Mouse (Mus musculus) embryonic stem cell, embryonic (primary cell): Measurements from ENCODE around the gene Gm5105.

ENCODE experiments used
- CTCF ChIA-PET, 4 experiments: fragments of 300-600 bp in 2 of 4; fragments of 350-600 bp in 2 of 4; sonication (Branson Sonifier 250); formaldehyde crosslinking; loops; one replicate each; lab custom pipeline; 2022; ENCODE audit warnings: inconsistent platforms in 2 of 4; lab: Charles Lee
- POLR2A ChIA-PET, 4 experiments: fragments of 300-600 bp in 2 of 4; fragments of 350-600 bp in 2 of 4; sonication (Branson Sonifier 250); formaldehyde crosslinking; loops; one replicate each; lab custom pipeline; 2022; ENCODE audit warnings: antibody characterized with exemption in 4 of 4, inconsistent platforms in 1 of 4; lab: Charles Lee

Gene Gm5105

GRCm38 (mm10) chr3:138067288-138067687 is at the start of gene Gm5105:
Gene Gm5105 (minus strand): TSS chr3:138067388.
- CTCF ChIA-PET = interaction anchor here in 2 of 4 experiments (0.6 to 1.4 kb wide), 2 partner anchors 76 to 516 kb away, joined by 3 to 4 read pairs; no protein-coding TSS in a partner anchor

GRCm38 (mm10) chr3:138116871-138117270 is 49.7 kb upstream of the Gm5105 start:
- POLR2A ChIA-PET = no interaction called here
- CTCF ChIA-PET = interaction anchor here in 1 of 4 experiments (1.7 kb wide), 1 partner anchor 126 kb away, joined by 5 read pairs; no protein-coding TSS in a partner anchor

More at GRCm38 (mm10) chr3:138067288-138067687, at the start of gene Gm5105:
- POLR2A ChIA-PET = interaction anchor here in 2 of 4 experiments (1.7 to 2.5 kb wide), 3 partner anchors 76 to 203 kb away, joined by 4 to 7 read pairs (median 5); partner anchors contain the start of genes Trmt10a (in 2 of the 2) and H2afz (in 1 of the 2)

- ChIA-PET POLR2A (interaction anchor here in 3 of 4 experiments (0.6 to 2.9 kb wide), 11 partner anchors 12 to 333 kb away, joined by 3 to 26 read pairs (median 4); partner anchors contain the start of genes Trmt10a (in 3 of the 3), H2afz (in 2 of the 3), Mttp (in 2 of the 3) and Dnajb14 (in 1 of the 3)), CTCF (interaction anchor here in 3 of 4 experiments (0.6 to 1.8 kb wide), 5 partner anchors 30 to 123 kb away, joined by 3 to 9 read pairs (median 5); partner anchors contain the start of gene Trmt10a (in 1 of the 3))
Observed at GRCm38 (mm10) chr3:138114106-138114505, 46.9 kb upstream of the Gm5105 start.

GRCm38 (mm10) chr3:138110910-138111782 is 44.0 kb upstream of the Gm5105 start:
- POLR2A ChIA-PET = interaction anchor here in 1 of 4 experiments (1.0 to 1.1 kb wide), 2 partner anchors 12 to 248 kb away, joined by 3 read pairs; no protein-coding TSS in a partner anchor

GRCm38 (mm10) chr3:138106887-138107286 is 39.7 kb upstream of the Gm5105 start:
- POLR2A ChIA-PET = no interaction called here
- CTCF ChIA-PET = no interaction called here

More at GRCm38 (mm10) chr3:138110910-138111782, 44.0 kb upstream of the Gm5105 start:
- CTCF ChIA-PET = no interaction called here

GRCm38 (mm10) chr3:138105056-138105455 is 37.9 kb upstream of the Gm5105 start:
- CTCF ChIA-PET = no interaction called here
- POLR2A ChIA-PET = no interaction called here

- CTCF ChIA-PET = no interaction called here
- POLR2A ChIA-PET = interaction anchor here in 1 of 4 experiments (1.7 kb wide), 1 partner anchor 40 kb away, joined by 5 read pairs; no protein-coding TSS in a partner anchor
Observed at GRCm38 (mm10) chr3:138103690-138104089, 36.5 kb upstream of the Gm5105 start.

- POLR2A ChIA-PET = interaction anchor here in 2 of 4 experiments (0.6 to 0.8 kb wide), 4 partner anchors 12 to 716 kb away, joined by 3 to 5 read pairs (median 4); partner anchors contain the start of gene H2afz (in 1 of the 2)
- CTCF ChIA-PET = interaction anchor here in 1 of 4 experiments (0.9 kb wide), 1 partner anchor 111 kb away, joined by 3 read pairs; no protein-coding TSS in a partner anchor
Observed at GRCm38 (mm10) chr3:138101936-138102335, 34.7 kb upstream of the Gm5105 start.

- POLR2A ChIA-PET = interaction anchor here in 2 of 4 experiments (0.9 to 3.3 kb wide), 7 partner anchors 18 to 94 kb away, joined by 3 to 10 read pairs (median 4); partner anchors contain the start of gene Trmt10a (in 2 of the 2)
- CTCF ChIA-PET = interaction anchor here in 1 of 4 experiments (0.6 kb wide), 1 partner anchor 56 kb away, joined by 5 read pairs; no protein-coding TSS in a partner anchor
Observed at GRCm38 (mm10) chr3:138097718-138098117, 30.5 kb upstream of the Gm5105 start.

GRCm38 (mm10) chr3:138096263-138097028 is 29.3 kb upstream of the Gm5105 start:
- CTCF ChIA-PET = interaction anchor here in 1 of 4 experiments (0.6 kb wide), 1 partner anchor 112 kb away, joined by 6 read pairs; no protein-coding TSS in a partner anchor
- POLR2A ChIA-PET = interaction anchor here in 3 of 4 experiments (0.7 to 3.3 kb wide), 7 partner anchors 32 to 327 kb away, joined by 3 to 10 read pairs (median 3); partner anchors contain the start of gene Trmt10a (in 2 of the 3)

- ChIA-PET POLR2A (interaction anchor here in 2 of 4 experiments (0.6 to 1.2 kb wide), 2 partner anchors 21 to 32 kb away, joined by 3 read pairs; no protein-coding TSS in a partner anchor), CTCF (no interaction called here)
Observed at GRCm38 (mm10) chr3:138095718-138096117, 28.5 kb upstream of the Gm5105 start.

- ChIA-PET CTCF (no interaction called here), POLR2A (interaction anchor here in 2 of 4 experiments (0.6 to 1.2 kb wide), 2 partner anchors 20 to 33 kb away, joined by 3 read pairs; no protein-coding TSS in a partner anchor)
Observed at GRCm38 (mm10) chr3:138095301-138095700, 28.1 kb upstream of the Gm5105 start.

- CTCF ChIA-PET = interaction anchor here in 1 of 4 experiments (0.6 kb wide), 1 partner anchor 9 kb away, joined by 5 read pairs; no protein-coding TSS in a partner anchor
- POLR2A ChIA-PET = interaction anchor here in 2 of 4 experiments (0.6 to 1.0 kb wide), 2 partner anchors 12 to 276 kb away, joined by 3 to 8 read pairs; no protein-coding TSS in a partner anchor
Observed at GRCm38 (mm10) chr3:138083896-138084295, 16.7 kb upstream of the Gm5105 start.

GRCm38 (mm10) chr3:138083073-138083637 is 16.0 kb upstream of the Gm5105 start:
- ChIA-PET CTCF (interaction anchor here in 1 of 4 experiments (0.6 kb wide), 1 partner anchor 8 kb away, joined by 5 read pairs; no protein-coding TSS in a partner anchor), POLR2A (interaction anchor here in 1 of 4 experiments (1.0 kb wide), 1 partner anchor 40 kb away, joined by 4 read pairs; no protein-coding TSS in a partner anchor)

- CTCF ChIA-PET = no interaction called here
- POLR2A ChIA-PET = interaction anchor here in 1 of 4 experiments (1.1 to 1.2 kb wide), 2 partner anchors 13 to 37 kb away, joined by 3 read pairs; no protein-coding TSS in a partner anchor
Observed at GRCm38 (mm10) chr3:138078701-138079100, 11.5 kb upstream of the Gm5105 start.

- ChIA-PET CTCF (interaction anchor here in 1 of 4 experiments (0.7 kb wide), 1 partner anchor 163 kb away, joined by 3 read pairs; no protein-coding TSS in a partner anchor), POLR2A (interaction anchor here in 1 of 4 experiments (1.1 kb wide), 1 partner anchor 66 kb away, joined by 3 read pairs; no protein-coding TSS in a partner anchor)
Observed at GRCm38 (mm10) chr3:138077476-138078340, 10.5 kb upstream of the Gm5105 start.
